Mouse (Mus musculus) midbrain, embryonic 14.5 days (tissue): ENCODE data around the gene Slc6a18. TPM values are rescaled to one million over a fixed set of nuclear protein-coding genes. Genes with fewer than 3 reads are reported as not detected.
"Not testable (repeated sequence)": the region's sequence is repeated elsewhere in the genome, so short reads cannot be mapped to it uniquely, and the experiment has no call there.

ENCODE experiments used
- ATAC-seq: fragments of 200-750 bp; cut with Nextera tagmentation; 2 replicates; pipeline ENCODE4 v1.8.0; 2017; ENCODE audit warnings: moderate number of reproducible peaks, moderate library complexity; ENCODE audit not compliant: low FRiP score, low TSS enrichment
- DNase-seq: peaks from one replicate; pipeline ENCODE4 v3.0.0-alpha.2; 2015
- H3K27ac ChIP-seq: fragments of 300-500 bp; sonication (generic); replicated peaks from 2 replicates; pipeline ENCODE4 v1.5.1; 2014; ENCODE audit warnings: mild to moderate bottlenecking, low read depth, low read length, moderate library complexity
- H3K27me3 ChIP-seq: fragments of 300-500 bp; sonication (generic); 2 replicates; pipeline ENCODE4 v1.6.1; 2014; ENCODE audit warnings: low read length, control low read depth, mixed read lengths; ENCODE audit not compliant: control insufficient read depth, insufficient read depth
- H3K36me3 ChIP-seq: fragments of 300-500 bp; sonication (generic); 2 replicates; pipeline ENCODE4 v1.6.1; 2014; ENCODE audit warnings: low read length, control low read depth; ENCODE audit not compliant: control insufficient read depth, insufficient read depth
- H3K4me1 ChIP-seq: fragments of 300-500 bp; sonication (generic); 2 replicates; pipeline ENCODE4 v1.6.1; 2014; ENCODE audit warnings: mild to moderate bottlenecking, antibody characterized with exemption, low read length, control low read depth; ENCODE audit not compliant: control insufficient read depth, insufficient read depth
- H3K4me2 ChIP-seq: fragments of 300-500 bp; sonication (generic); 2 replicates; pipeline ENCODE4 v1.6.1; 2014; ENCODE audit warnings: mild to moderate bottlenecking, low read length, moderate library complexity
- H3K4me3 ChIP-seq: fragments of 300-500 bp; sonication (generic); replicated peaks from 2 replicates; pipeline ENCODE4 v1.5.1; 2014; ENCODE audit warnings: low read depth, low read length
- H3K9ac ChIP-seq: fragments of 300-500 bp; sonication (generic); replicated peaks from 2 replicates; pipeline ENCODE4 v1.6.1; 2014; ENCODE audit warnings: mild to moderate bottlenecking, low read length, moderate library complexity
- H3K9me3 ChIP-seq: fragments of 300-500 bp; sonication (generic); 2 replicates; pipeline ENCODE4 v1.6.1; 2016; ENCODE audit warnings: low read length, control low read depth, mixed read lengths; ENCODE audit not compliant: control insufficient read depth
- WGBS: fragments of 180-500 bp; shearing (Covaris S2); extraction: QIAGEN DNeasy Blood & Tissue Kit; methylation state at CpG from one replicate; pipeline ENCODE4 v1.1.7; 2014; 5-methylcytosine and 5-hydroxymethylcytosine counted together
- polyA plus RNA-seq: library from polyadenylated mRNA; unstranded; fragments of >200 nt; fragmentation: Nextera tagmentation; extraction: Ambion mirVana; gene quantifications from 2 replicates; pipeline ENCODE4 v1.2.1, GENCODE M21; 2014

Slc6a18 gene
- polyA plus RNA-seq, 1 experiment from 2014 or later = not detected

DNA sequence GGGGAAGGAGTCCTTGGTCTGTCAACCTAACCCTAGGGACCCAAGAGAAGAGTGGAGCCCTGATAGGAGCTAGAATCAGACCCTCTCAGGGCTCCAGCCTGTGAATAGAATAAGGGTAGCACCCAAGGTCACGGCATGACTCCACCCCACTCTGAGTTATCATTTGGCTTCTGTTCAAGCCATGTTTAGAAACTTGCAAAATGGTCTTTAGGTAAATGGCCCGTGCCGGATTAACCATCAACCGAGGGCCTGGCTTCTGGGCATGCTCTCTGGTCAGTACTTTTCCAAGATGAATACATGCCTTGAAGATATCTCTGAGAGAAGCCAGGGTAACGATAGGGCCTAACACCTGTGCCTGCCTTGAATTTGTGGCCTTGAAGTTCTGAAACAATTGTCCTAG is 33.4 kb upstream of the Slc6a18 start:
- Histone ChIP-seq H3K27ac (no peak overlapping the region), H3K9me3 (no peaks in the 10 kb centered on the region), H3K27me3 (no peaks in the 10 kb centered on the region), H3K4me1 (no peaks in the 10 kb centered on the region), H3K4me2 (no peak overlapping the region), H3K9ac (no peak overlapping the region), H3K4me3 (no peak overlapping the region), H3K36me3 (no peaks in the 10 kb centered on the region)
- WGBS = 91% methylated on average over 5 of the region's 5 CpGs
- no peak for ATAC-seq
- no peak for DNase-seq

DNA sequence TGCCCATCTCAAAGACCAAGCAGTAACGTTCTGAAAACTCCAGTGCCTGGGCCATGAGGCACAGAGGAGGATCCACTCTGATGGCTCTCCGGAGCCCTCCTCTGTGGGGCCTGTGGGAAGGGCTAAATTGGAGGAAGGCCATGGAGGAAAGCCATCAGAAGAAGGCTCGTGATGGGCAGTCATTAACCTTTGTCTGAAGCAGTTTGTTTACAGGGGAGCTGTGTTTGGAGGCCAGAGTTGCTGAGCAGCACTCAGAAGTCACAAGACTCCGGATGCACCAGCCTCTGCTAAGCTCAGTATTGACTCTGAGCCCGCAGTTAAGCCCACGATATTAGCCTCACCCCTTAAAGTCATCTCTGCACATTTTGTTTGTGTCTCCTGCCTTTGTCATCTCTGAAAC is 31.7 kb upstream of the Slc6a18 start:
- H3K9me3 ChIP-seq = no peaks in the 10 kb centered on the region
- no peak overlapping the region for H3K4me2 ChIP-seq
- H3K4me1 ChIP-seq = no peaks in the 10 kb centered on the region
- H3K27ac ChIP-seq = no peak overlapping the region
- no peaks in the 10 kb centered on the region for H3K27me3 ChIP-seq
- DNase-seq = no peak
- H3K36me3 ChIP-seq = no peaks in the 10 kb centered on the region
- WGBS = 76% methylated on average over 6 of the region's 6 CpGs
- no peak for ATAC-seq
- no peak overlapping the region for H3K4me3 ChIP-seq
- no peak overlapping the region for H3K9ac ChIP-seq

DNA sequence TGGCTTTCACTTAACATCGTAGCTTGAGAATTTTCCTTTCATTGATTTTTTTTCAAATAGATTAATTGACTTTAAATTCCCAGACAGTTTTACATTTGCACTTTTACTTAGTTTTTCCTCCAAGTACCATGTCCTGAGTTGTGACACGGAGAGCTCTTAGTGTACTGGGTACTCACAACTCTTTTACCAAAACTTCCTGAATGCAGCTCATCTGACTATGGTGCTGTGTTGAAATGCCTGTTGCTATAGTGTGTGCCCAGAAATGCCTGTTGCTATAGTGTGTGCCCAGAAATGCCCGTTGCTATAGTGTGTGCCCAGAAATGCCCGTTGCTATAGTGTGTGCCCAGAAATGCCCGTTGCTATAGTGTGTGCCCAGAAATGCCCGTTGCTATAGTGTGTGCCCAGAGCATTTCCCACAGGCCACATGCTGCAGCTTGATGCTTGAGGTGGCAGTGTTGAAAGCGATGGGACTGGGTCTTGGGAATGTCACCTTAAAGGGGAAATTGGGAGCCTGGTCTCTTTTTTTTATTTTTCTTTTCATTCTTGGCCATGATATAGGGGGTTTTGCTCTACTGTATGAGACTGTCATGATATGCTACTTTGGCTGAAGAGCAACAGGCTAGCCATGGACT is 27.0 kb upstream of the Slc6a18 start, which contains the start of gene Slc6a19:
Gene Slc6a19 (minus strand): TSS at position 172 of the 632 bp plus-strand sequence.
- WGBS = 83% methylated on average over 7 of the region's 7 CpGs
- Histone ChIP-seq H3K4me3 (no peak within 1 kb of the TSS), H3K4me2 (no peak within 1 kb of the TSS), H3K9me3 (no peaks in the 10 kb centered on the region), H3K4me1 (no peaks in the 10 kb centered on the region), H3K27me3 (no peaks in the 10 kb centered on the region), H3K9ac (no peak within 1 kb of the TSS), H3K27ac (no peak within 1 kb of the TSS), H3K36me3 (no peaks in the 10 kb centered on the region)
- DNase-seq = no peak
- no peak for ATAC-seq

DNA sequence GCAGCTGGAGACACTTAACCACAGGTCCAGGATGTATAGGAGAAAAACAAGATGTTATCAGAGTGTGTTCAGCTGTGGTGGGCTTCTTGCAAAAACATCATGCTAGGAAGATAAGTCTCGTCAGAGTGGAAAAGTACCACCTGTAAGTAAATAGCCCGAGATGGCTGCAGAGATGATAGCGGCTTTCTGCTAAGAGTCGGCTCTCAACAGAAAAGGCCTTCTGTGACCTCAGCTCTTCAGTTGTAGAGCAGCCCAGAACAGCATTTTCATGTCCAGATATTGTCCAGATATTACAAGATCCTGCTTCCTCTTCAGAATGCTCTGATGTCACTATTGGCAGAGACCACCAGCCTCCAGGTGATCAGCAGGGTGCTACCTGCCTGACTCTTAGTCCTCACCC is 25.7 kb upstream of the Slc6a18 start:
- H3K9ac ChIP-seq, DNase-seq, H3K36me3 ChIP-seq, ATAC-seq, H3K9me3 ChIP-seq, H3K27ac ChIP-seq, H3K4me2 ChIP-seq, H3K27me3 ChIP-seq, H3K4me1 ChIP-seq, H3K4me3 ChIP-seq: not testable (repeated sequence)
- WGBS = 92% methylated on average over 4 of the region's 4 CpGs

DNA sequence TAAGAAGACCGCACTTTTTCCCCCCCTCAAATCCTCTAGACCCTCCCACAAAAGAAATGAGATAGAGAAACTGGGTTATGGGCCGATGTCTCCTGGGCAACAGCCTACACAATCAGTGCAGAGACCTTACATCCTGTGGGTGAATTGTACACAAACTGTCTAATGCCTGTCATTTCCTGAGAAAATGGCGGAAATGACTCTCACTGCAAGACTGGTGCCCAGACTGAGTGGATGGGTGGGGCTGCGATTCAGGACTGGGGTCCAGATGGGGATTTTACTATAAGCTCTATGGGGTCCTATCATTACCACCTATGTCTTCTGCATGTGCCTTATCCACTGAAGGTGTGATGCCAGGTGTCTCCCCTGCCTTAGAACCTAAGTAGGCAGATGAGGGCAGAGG is 25.0 kb upstream of the Slc6a18 start:
- Histone ChIP-seq H3K9ac (no peak overlapping the region), H3K4me3 (no peak overlapping the region), H3K36me3 (no peaks in the 10 kb centered on the region), H3K9me3 (no peaks in the 10 kb centered on the region), H3K4me2 (no peak overlapping the region), H3K4me1 (no peaks in the 10 kb centered on the region), H3K27me3 (no peaks in the 10 kb centered on the region), H3K27ac (no peak overlapping the region)
- ATAC-seq (no peak), DNase-seq (no peak)
- WGBS = 90% methylated on average over 4 of the region's 4 CpGs

DNA sequence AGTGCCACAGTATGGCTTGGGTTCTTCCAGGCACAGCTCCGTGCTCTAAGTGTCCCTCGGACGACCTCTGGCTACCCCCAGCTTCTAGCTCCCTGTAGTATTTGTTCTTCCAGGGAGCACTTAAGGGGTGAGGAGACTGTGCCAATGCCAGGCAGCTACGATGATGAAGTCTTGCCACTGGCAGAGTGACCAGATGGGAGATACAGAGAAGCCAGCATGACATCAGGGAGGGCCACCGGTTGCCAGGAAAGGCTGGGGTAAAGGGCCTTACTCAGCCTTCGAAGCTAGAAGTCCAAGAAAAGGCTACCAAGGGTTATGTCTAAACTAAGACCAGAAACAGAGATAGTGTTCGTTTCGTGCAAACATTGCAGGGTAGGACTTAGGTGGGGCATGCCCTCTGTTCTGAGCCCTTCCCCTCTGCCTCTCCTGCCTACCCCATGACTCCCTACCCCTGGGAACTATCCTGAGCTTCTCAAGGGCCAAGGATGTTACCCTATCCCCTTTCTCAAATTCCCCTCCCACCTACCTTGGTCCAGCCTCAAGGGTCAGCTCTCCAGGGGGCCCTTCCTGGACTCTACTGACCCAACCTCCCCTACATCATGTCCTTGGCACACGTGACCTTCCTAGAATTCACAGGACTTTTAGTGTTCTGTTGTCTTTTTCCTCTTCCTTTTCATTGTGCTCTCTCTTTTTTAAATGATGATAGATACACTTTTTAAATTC is 23.5 kb upstream of the Slc6a18 start:
- no peaks in the 10 kb centered on the region for H3K27me3 ChIP-seq
- no peaks in the 10 kb centered on the region for H3K36me3 ChIP-seq
- no peaks in the 10 kb centered on the region for H3K9me3 ChIP-seq
- H3K27ac ChIP-seq = no peak overlapping the region
- 84% methylated on average over 9 of the region's 9 CpGs for WGBS
- ATAC-seq (no peak), DNase-seq (no peak)
- H3K4me2 ChIP-seq = no peak overlapping the region
- no peak overlapping the region for H3K9ac ChIP-seq
- H3K4me3 ChIP-seq = no peak overlapping the region
- H3K4me1 ChIP-seq = no peaks in the 10 kb centered on the region

DNA sequence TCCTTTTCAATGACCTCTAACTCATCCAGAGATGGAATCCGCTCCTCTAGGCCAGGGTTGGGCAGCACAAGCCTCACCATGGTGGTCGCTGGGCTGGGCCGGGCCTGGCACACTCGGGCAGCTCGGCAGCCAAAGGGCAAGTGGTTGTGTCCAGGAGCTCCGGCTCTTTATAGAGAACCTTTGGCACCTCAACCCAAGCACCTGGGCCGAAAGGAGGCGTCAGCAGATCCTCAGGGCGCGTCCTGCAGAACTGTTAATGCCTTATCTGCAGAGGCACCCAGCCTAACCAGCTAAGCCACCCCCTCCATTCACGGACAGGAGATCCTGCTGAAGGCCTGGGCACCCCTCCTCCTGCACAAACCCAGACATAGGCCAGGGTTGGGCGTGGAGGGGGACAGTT is 22.7 kb upstream of the Slc6a18 start:
- 93% methylated on average over 12 of the region's 12 CpGs for WGBS

DNA sequence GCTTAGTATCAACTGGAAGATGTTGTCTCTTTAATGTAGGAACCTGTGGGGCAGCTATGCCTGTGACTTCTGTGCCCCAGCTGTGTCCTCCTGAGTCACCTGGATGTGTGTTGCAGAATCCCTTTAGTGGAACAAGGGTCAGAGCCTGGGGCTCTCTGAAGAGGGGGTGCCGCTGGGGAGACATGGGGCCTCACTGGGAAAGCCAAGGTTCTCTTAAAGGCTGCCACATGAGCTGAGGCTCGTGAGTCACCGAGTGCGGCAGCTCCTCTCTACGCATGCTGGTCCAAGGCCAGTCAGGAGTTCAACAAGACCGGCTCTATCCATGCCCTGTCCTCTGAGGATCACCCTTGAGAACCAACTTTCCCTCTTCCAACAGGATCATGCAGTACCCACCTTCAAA is 21.9 kb upstream of the Slc6a18 start:
- Histone ChIP-seq H3K9me3 (no peaks in the 10 kb centered on the region), H3K27me3 (no peaks in the 10 kb centered on the region), H3K4me1 (no peaks in the 10 kb centered on the region), H3K4me3 (no peak overlapping the region), H3K27ac (no peak overlapping the region), H3K9ac (no peak overlapping the region), H3K4me2 (no peak overlapping the region), H3K36me3 (no peaks in the 10 kb centered on the region)
- DNase-seq (no peak), ATAC-seq (no peak)
- WGBS = 86% methylated on average over 6 of the region's 6 CpGs

More for the DNA sequence above, 22.7 kb upstream of the Slc6a18 start:
- H3K27ac ChIP-seq = no peak overlapping the region
- no peak overlapping the region for H3K9ac ChIP-seq
- H3K4me3 ChIP-seq = no peak overlapping the region
- DNase-seq (no peak), ATAC-seq (no peak)
- no peaks in the 10 kb centered on the region for H3K4me1 ChIP-seq
- no peaks in the 10 kb centered on the region for H3K27me3 ChIP-seq
- no peaks in the 10 kb centered on the region for H3K36me3 ChIP-seq
- no peak overlapping the region for H3K4me2 ChIP-seq
- no peaks in the 10 kb centered on the region for H3K9me3 ChIP-seq

DNA sequence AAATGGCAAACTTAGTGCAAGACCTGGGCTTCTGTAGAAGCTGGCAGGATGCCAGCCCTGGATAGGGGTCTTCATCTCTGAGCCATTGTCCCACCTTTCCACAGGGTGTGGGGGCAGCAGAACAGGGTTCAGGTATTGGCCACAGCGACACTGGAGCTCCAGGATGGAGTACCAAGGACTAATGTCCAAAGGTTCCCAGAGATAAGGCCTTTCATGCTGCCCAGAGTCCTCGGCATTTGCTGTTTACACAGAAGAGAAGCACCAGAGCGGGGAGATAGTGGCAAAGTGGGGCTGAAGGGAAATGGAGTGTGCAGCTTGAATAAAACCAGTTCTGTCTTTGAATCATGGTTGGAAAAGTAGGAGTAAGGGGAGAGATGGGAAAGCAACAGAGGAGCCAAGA is 18.7 kb upstream of the Slc6a18 start:
- DNase-seq (no peak), ATAC-seq (no peak)
- no peak overlapping the region for H3K9ac ChIP-seq
- no peaks in the 10 kb centered on the region for H3K27me3 ChIP-seq
- no peak overlapping the region for H3K4me2 ChIP-seq
- WGBS = 91% methylated on average over 3 of the region's 3 CpGs
- no peaks in the 10 kb centered on the region for H3K9me3 ChIP-seq
- no peaks in the 10 kb centered on the region for H3K4me1 ChIP-seq
- no peak overlapping the region for H3K4me3 ChIP-seq
- H3K36me3 ChIP-seq = no peaks in the 10 kb centered on the region
- no peak overlapping the region for H3K27ac ChIP-seq
